Mouse (Mus musculus) E14TG2a.4 (cell line): ENCODE results near the gene Aoc1.

Experiments
- CTCF ChIP-seq: conservative IDR thresholded peaks from 2 replicates; pipeline ENCODE4 v1.5.1; 2014; ENCODE audit warnings: low read length
- POU5F1 ChIP-seq: IDR thresholded peaks from 2 replicates; pipeline ENCODE4 v1.6.1; 2014; ENCODE audit warnings: low read length, borderline replicate concordance

DNA sequence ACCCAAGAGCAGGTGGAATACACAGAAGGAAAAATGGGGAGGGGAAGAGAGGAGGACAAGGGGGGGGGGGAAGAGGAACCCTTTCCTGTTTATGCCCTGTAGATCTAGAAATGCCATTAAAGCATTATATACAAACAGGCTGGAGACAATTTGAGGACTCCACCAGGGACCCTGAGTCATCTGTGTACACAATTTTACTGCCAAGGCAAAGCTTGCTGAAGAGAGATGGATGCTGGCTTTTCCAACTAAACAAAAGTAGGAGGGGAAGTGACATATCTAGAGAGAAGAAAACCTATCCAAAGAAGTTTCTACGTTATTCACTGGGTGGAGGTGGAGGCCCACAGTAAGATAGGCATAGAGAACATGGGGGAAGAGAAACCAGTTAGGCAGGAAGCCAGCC is 42.5 kb upstream of the Aoc1 start:
- TF ChIP-seq CTCF (no peak), POU5F1 (no peak)
